Mouse (Mus musculus) liver, embryonic 12.5 days (tissue): ENCODE results near the gene Sash1. TPM values are rescaled to one million over a fixed set of nuclear protein-coding genes. Genes with fewer than 3 reads are reported as not detected.
"Not testable (repeated sequence)": the region's sequence is repeated elsewhere in the genome, so short reads cannot be mapped to it uniquely, and the experiment has no call there.

Experiments used
- ATAC-seq: fragments of 200-750 bp; cut with Nextera tagmentation; 2 replicates; pipeline ENCODE4 v1.8.0; 2017; ENCODE audit warnings: moderate number of reproducible peaks, mild to moderate bottlenecking, moderate library complexity
- H3K27ac ChIP-seq: fragments of 300-500 bp; sonication (generic); 2 replicates; pipeline ENCODE4 v1.5.1; 2016; ENCODE audit warnings: mild to moderate bottlenecking
- H3K27me3 ChIP-seq: fragments of 300-500 bp; sonication (generic); replicated peaks from 2 replicates; pipeline ENCODE4 v1.6.1; 2016; ENCODE audit warnings: mild to moderate bottlenecking, moderate library complexity
- H3K36me3 ChIP-seq: fragments of 300-500 bp; sonication (generic); 2 replicates; pipeline ENCODE4 v1.6.1; 2016; ENCODE audit warnings: mild to moderate bottlenecking, moderate library complexity
- H3K4me1 ChIP-seq: fragments of 300-500 bp; sonication (generic); 2 replicates; pipeline ENCODE4 v1.6.1; 2016
- H3K4me2 ChIP-seq: fragments of 300-500 bp; sonication (generic); 2 replicates; pipeline ENCODE4 v1.6.1; 2016; ENCODE audit warnings: mild to moderate bottlenecking, moderate library complexity
- H3K4me3 ChIP-seq: fragments of 300-500 bp; sonication (generic); 2 replicates; pipeline ENCODE4 v1.5.1; 2016; ENCODE audit warnings: mild to moderate bottlenecking, moderate library complexity
- H3K9ac ChIP-seq: fragments of 300-500 bp; sonication (generic); 2 replicates; pipeline ENCODE4 v1.6.1; 2016; ENCODE audit warnings: mild to moderate bottlenecking, moderate library complexity
- H3K9me3 ChIP-seq: fragments of 300-500 bp; sonication (generic); replicated peaks from 2 replicates; pipeline ENCODE4 v1.6.1; 2016; ENCODE audit warnings: mild to moderate bottlenecking, moderate library complexity
- WGBS: fragments of 180-500 bp; shearing (Covaris S2); methylation state at CpG from one replicate; pipeline ENCODE4 v1.1.7; 2016; ENCODE audit not compliant: insufficient replicate concordance; 5-methylcytosine and 5-hydroxymethylcytosine counted together
- polyA plus RNA-seq: library from polyadenylated mRNA; unstranded; fragments of >200 nt; fragmentation: Nextera tagmentation; extraction: Ambion mirVana; gene quantifications from 2 replicates; pipeline ENCODE4 v1.2.1, GENCODE M21; 2016

Sash1 gene
- polyA plus RNA-seq, 1 experiment from 2014 or later = 1.2 TPM

- H3K36me3 ChIP-seq = peaks cover 18% of the 10 kb centered on the region; the same call in 1 of the 2 replicates
- H3K27ac ChIP-seq = no peak overlapping the region
- peaks cover 19% of the 10 kb centered on the region for H3K4me1 ChIP-seq
- no peaks in the 10 kb centered on the region for H3K9me3 ChIP-seq
- no peak overlapping the region for H3K9ac ChIP-seq
- no peak for ATAC-seq
- no peaks in the 10 kb centered on the region for H3K27me3 ChIP-seq
- no peak overlapping the region for H3K4me2 ChIP-seq
- WGBS = 40% methylated on average over 2 of the region's 2 CpGs
- H3K4me3 ChIP-seq = no peak overlapping the region
These were observed 143.0 kb downstream of the Sash1 start for GRCm38 (mm10) chr10:8742872-8743271.

- Histone ChIP-seq H3K4me1 (peaks cover 19% of the 10 kb centered on the region), H3K9ac (no peak overlapping the region), H3K9me3 (no peaks in the 10 kb centered on the region), H3K27me3 (no peaks in the 10 kb centered on the region), H3K4me3 (no peak overlapping the region), H3K4me2 (no peak overlapping the region), H3K27ac (peak overlapping the region; percentile 3; the same call in 1 of the 2 replicates), H3K36me3 (peaks cover 24% of the 10 kb centered on the region; the same call in 1 of the 2 replicates)
- ATAC-seq = 0 out of 2 replicates have a peak, but pooled peaks have one; percentile 12
- 55% methylated on average over 9 of the region's 9 CpGs for WGBS
These were observed 144.4 kb downstream of the Sash1 start for GRCm38 (mm10) chr10:8741505-8741904.

- peaks cover 24% of the 10 kb centered on the region; the same call in 1 of the 2 replicates for H3K36me3 ChIP-seq
- peaks cover 19% of the 10 kb centered on the region for H3K4me1 ChIP-seq
- 47% methylated on average over 5 of the region's 5 CpGs for WGBS
- H3K9ac ChIP-seq = no peak overlapping the region
- ATAC-seq = peak; percentile 79
- no peaks in the 10 kb centered on the region for H3K27me3 ChIP-seq
- no peak overlapping the region; the same call in 1 of the 2 replicates for H3K27ac ChIP-seq
- H3K9me3 ChIP-seq = no peaks in the 10 kb centered on the region
- 0 out of 2 replicates have a peak overlapping the region, but pooled peaks have one; percentile 3 for H3K4me2 ChIP-seq
- no peak overlapping the region for H3K4me3 ChIP-seq
These were observed 145.1 kb downstream of the Sash1 start for GRCm38 (mm10) chr10:8740797-8741196.

GRCm38 (mm10) chr10:8729387-8730337 lies 156.2 kb downstream of the Sash1 start:
- ATAC-seq = no peak
- Histone ChIP-seq H3K27ac (no peak overlapping the region), H3K4me1 (no peaks in the 10 kb centered on the region), H3K27me3 (no peaks in the 10 kb centered on the region), H3K36me3 (peaks cover 17% of the 10 kb centered on the region), H3K9me3 (no peaks in the 10 kb centered on the region), H3K4me3 (no peak overlapping the region), H3K9ac (no peak overlapping the region), H3K4me2 (no peak overlapping the region)
- 84% methylated on average over 34 of the region's 34 CpGs for WGBS

GRCm38 (mm10) chr10:8719345-8719744 lies 166.5 kb downstream of the Sash1 start:
- ATAC-seq = no peak
- no peak overlapping the region for H3K4me2 ChIP-seq
- no peaks in the 10 kb centered on the region for H3K9me3 ChIP-seq
- H3K27ac ChIP-seq = no peak overlapping the region
- H3K36me3 ChIP-seq = no peaks in the 10 kb centered on the region
- H3K27me3 ChIP-seq = no peaks in the 10 kb centered on the region
- H3K9ac ChIP-seq = no peak overlapping the region
- H3K4me1 ChIP-seq = no peaks in the 10 kb centered on the region
- 63% methylated on average over 13 of the region's 13 CpGs for WGBS
- H3K4me3 ChIP-seq = no peak overlapping the region

GRCm38 (mm10) chr10:8718831-8719230 lies 167.0 kb downstream of the Sash1 start:
- H3K36me3 ChIP-seq = no peaks in the 10 kb centered on the region
- H3K27ac ChIP-seq = no peak overlapping the region
- no peak for ATAC-seq
- no peaks in the 10 kb centered on the region for H3K4me1 ChIP-seq
- H3K9ac ChIP-seq = no peak overlapping the region
- H3K4me3 ChIP-seq = no peak overlapping the region
- no peaks in the 10 kb centered on the region for H3K9me3 ChIP-seq
- WGBS = 64% methylated on average over 7 of the region's 7 CpGs
- no peak overlapping the region for H3K4me2 ChIP-seq
- H3K27me3 ChIP-seq = no peaks in the 10 kb centered on the region

GRCm38 (mm10) chr10:8717171-8717570 lies 168.7 kb downstream of the Sash1 start:
- Histone ChIP-seq H3K9ac (no peak overlapping the region), H3K4me3 (no peak overlapping the region), H3K9me3 (no peaks in the 10 kb centered on the region), H3K27me3 (no peaks in the 10 kb centered on the region), H3K27ac (no peak overlapping the region), H3K4me2 (no peak overlapping the region), H3K4me1 (no peaks in the 10 kb centered on the region), H3K36me3 (no peaks in the 10 kb centered on the region)
- no peak for ATAC-seq
- WGBS = 68% methylated on average over 5 of the region's 5 CpGs

- 0 out of 2 replicates have a peak, but pooled peaks have one; percentile 44 for ATAC-seq
- H3K27me3 ChIP-seq = no peaks in the 10 kb centered on the region
- no peaks in the 10 kb centered on the region for H3K36me3 ChIP-seq
- no peaks in the 10 kb centered on the region for H3K4me1 ChIP-seq
- 14% methylated on average over 12 of the region's 12 CpGs for WGBS
- H3K9ac ChIP-seq = no peak overlapping the region
- H3K4me2 ChIP-seq = no peak overlapping the region
- no peaks in the 10 kb centered on the region for H3K9me3 ChIP-seq
- no peak overlapping the region for H3K4me3 ChIP-seq
- H3K27ac ChIP-seq = no peak overlapping the region
These were observed 170.1 kb downstream of the Sash1 start for GRCm38 (mm10) chr10:8715679-8716284.

- WGBS = 73% methylated on average over 1 of the region's 1 CpGs
- H3K36me3 ChIP-seq, H3K27me3 ChIP-seq, H3K4me2 ChIP-seq, H3K27ac ChIP-seq, H3K4me3 ChIP-seq, ATAC-seq, H3K9ac ChIP-seq, H3K4me1 ChIP-seq, H3K9me3 ChIP-seq: not testable (repeated sequence)
These were observed 189.2 kb downstream of the Sash1 start for GRCm38 (mm10) chr10:8696636-8697035.

- no peaks in the 10 kb centered on the region for H3K4me1 ChIP-seq
- H3K36me3 ChIP-seq = no peaks in the 10 kb centered on the region
- H3K27ac ChIP-seq = no peak overlapping the region
- no peak overlapping the region for H3K9ac ChIP-seq
- WGBS = 60% methylated on average over 7 of the region's 7 CpGs
- no peaks in the 10 kb centered on the region for H3K9me3 ChIP-seq
- H3K4me3 ChIP-seq = no peak overlapping the region
- H3K4me2 ChIP-seq = no peak overlapping the region
- no peaks in the 10 kb centered on the region for H3K27me3 ChIP-seq
- no peak for ATAC-seq
These were observed 191.8 kb downstream of the Sash1 start for GRCm38 (mm10) chr10:8693996-8694500.

GRCm38 (mm10) chr10:8693561-8693960 lies 192.3 kb downstream of the Sash1 start:
- WGBS = 67% methylated on average over 4 of the region's 4 CpGs
- Histone ChIP-seq H3K36me3 (no peaks in the 10 kb centered on the region), H3K4me2 (no peak overlapping the region), H3K9ac (no peak overlapping the region), H3K27ac (no peak overlapping the region), H3K4me1 (no peaks in the 10 kb centered on the region), H3K9me3 (no peaks in the 10 kb centered on the region), H3K27me3 (no peaks in the 10 kb centered on the region), H3K4me3 (no peak overlapping the region)
- no peak for ATAC-seq

GRCm38 (mm10) chr10:8692531-8692930 lies 193.3 kb downstream of the Sash1 start:
- Histone ChIP-seq H3K4me1 (no peaks in the 10 kb centered on the region), H3K27ac (no peak overlapping the region), H3K9me3 (no peaks in the 10 kb centered on the region), H3K27me3 (no peaks in the 10 kb centered on the region), H3K9ac (no peak overlapping the region), H3K4me2 (no peak overlapping the region), H3K4me3 (no peak overlapping the region), H3K36me3 (no peaks in the 10 kb centered on the region)
- 68% methylated on average over 2 of the region's 2 CpGs for WGBS
- no peak for ATAC-seq
